Mouse (Mus musculus) liver, embryonic 12.5 days (tissue): ENCODE data around the gene Tnrc6a. TPM values are rescaled to one million over a fixed set of nuclear protein-coding genes. Genes with fewer than 3 reads are reported as not detected.
"Not testable (repeated sequence)": the region's sequence is repeated elsewhere in the genome, so short reads cannot be mapped to it uniquely, and the experiment has no call there.

Experiments
- ATAC-seq: fragments of 200-750 bp; cut with Nextera tagmentation; 2 replicates; pipeline ENCODE4 v1.8.0; 2017; ENCODE audit warnings: moderate number of reproducible peaks, mild to moderate bottlenecking, moderate library complexity
- H3K27ac ChIP-seq: fragments of 300-500 bp; sonication (generic); 2 replicates; pipeline ENCODE4 v1.5.1; 2016; ENCODE audit warnings: mild to moderate bottlenecking
- H3K27me3 ChIP-seq: fragments of 300-500 bp; sonication (generic); replicated peaks from 2 replicates; pipeline ENCODE4 v1.6.1; 2016; ENCODE audit warnings: mild to moderate bottlenecking, moderate library complexity
- H3K36me3 ChIP-seq: fragments of 300-500 bp; sonication (generic); 2 replicates; pipeline ENCODE4 v1.6.1; 2016; ENCODE audit warnings: mild to moderate bottlenecking, moderate library complexity
- H3K4me1 ChIP-seq: fragments of 300-500 bp; sonication (generic); 2 replicates; pipeline ENCODE4 v1.6.1; 2016
- H3K4me2 ChIP-seq: fragments of 300-500 bp; sonication (generic); 2 replicates; pipeline ENCODE4 v1.6.1; 2016; ENCODE audit warnings: mild to moderate bottlenecking, moderate library complexity
- H3K4me3 ChIP-seq: fragments of 300-500 bp; sonication (generic); 2 replicates; pipeline ENCODE4 v1.5.1; 2016; ENCODE audit warnings: mild to moderate bottlenecking, moderate library complexity
- H3K9ac ChIP-seq: fragments of 300-500 bp; sonication (generic); 2 replicates; pipeline ENCODE4 v1.6.1; 2016; ENCODE audit warnings: mild to moderate bottlenecking, moderate library complexity
- H3K9me3 ChIP-seq: fragments of 300-500 bp; sonication (generic); replicated peaks from 2 replicates; pipeline ENCODE4 v1.6.1; 2016; ENCODE audit warnings: mild to moderate bottlenecking, moderate library complexity
- WGBS: fragments of 180-500 bp; shearing (Covaris S2); methylation state at CpG from one replicate; pipeline ENCODE4 v1.1.7; 2016; ENCODE audit not compliant: insufficient replicate concordance; 5-methylcytosine and 5-hydroxymethylcytosine counted together
- polyA plus RNA-seq: library from polyadenylated mRNA; unstranded; fragments of >200 nt; fragmentation: Nextera tagmentation; extraction: Ambion mirVana; gene quantifications from 2 replicates; pipeline ENCODE4 v1.2.1, GENCODE M21; 2016

Gene Tnrc6a
- polyA plus RNA-seq: 24.7 and 29.8 TPM in 2 replicates

DNA sequence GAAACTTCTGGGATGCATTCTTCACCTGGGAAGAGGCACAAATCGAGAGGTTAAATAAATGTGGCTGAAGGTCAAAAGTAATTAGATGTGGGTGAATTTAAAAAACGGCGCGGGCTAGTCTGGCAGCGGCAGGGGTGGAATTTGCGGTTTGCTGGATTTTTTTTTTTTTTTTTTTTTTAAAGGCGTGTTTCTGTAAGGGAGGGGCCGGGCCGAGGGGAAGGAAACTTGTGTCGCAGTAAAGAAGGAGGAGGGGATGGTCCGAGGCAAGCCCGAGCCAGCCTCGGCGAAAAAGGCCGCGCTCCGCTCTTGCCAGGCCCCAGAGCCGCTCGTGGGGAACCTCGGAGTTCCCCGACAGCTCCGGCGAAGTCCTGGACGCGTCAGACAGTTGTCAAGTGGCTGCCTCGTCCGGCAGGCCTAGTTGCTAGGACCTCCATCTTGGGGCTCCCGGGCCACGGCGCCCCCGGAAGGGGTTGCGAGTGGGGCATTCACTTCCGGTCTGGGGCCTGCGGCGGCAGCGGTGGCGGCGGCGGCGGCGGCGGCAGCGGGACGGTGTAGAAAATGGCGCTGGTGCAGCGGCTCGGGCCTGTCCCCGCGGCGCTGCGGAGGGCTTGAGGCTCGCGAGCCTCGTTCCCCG is at the start of gene Tnrc6a:
Tnrc6a (plus strand) TSS at position 221 of the 634 bp plus-strand sequence.
- H3K4me3 ChIP-seq: peak within 1 kb of the TSS; percentile 92
- ATAC-seq: peak; percentile 95
- no peaks in the 10 kb centered on the region for H3K27me3 ChIP-seq
- peaks cover 37% of the 10 kb centered on the region for H3K4me1 ChIP-seq
- peak within 1 kb of the TSS; percentile 72 for H3K4me2 ChIP-seq
- H3K9me3 ChIP-seq: no peaks in the 10 kb centered on the region
- peak within 1 kb of the TSS; percentile 95 for H3K9ac ChIP-seq
- peaks cover 19% of the 10 kb centered on the region for H3K36me3 ChIP-seq
- H3K27ac ChIP-seq: peak within 1 kb of the TSS; percentile 91
- WGBS: 2% methylated on average over 53 of the region's 55 CpGs

DNA sequence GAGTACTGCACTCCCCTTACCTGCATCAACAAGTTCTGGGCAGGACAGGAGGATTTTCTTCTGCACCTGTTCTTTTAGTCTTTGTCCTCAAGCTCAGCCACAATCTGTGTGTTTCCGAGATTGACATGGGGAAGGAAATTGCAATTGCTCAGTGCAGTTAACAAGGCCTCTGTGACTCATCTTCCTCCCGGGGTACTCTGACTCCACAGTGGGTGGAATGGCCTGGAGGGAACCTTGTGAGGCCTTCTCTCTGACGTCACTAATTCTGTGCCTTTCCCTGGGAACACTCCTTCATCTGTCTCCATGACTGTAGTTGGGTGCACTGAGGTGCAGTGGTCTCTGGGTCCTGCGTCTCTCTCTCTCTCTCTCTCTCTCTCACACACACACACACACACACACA is 41.4 kb upstream of the Tnrc6a start:
- WGBS: 23% methylated on average over 4 of the region's 4 CpGs

DNA sequence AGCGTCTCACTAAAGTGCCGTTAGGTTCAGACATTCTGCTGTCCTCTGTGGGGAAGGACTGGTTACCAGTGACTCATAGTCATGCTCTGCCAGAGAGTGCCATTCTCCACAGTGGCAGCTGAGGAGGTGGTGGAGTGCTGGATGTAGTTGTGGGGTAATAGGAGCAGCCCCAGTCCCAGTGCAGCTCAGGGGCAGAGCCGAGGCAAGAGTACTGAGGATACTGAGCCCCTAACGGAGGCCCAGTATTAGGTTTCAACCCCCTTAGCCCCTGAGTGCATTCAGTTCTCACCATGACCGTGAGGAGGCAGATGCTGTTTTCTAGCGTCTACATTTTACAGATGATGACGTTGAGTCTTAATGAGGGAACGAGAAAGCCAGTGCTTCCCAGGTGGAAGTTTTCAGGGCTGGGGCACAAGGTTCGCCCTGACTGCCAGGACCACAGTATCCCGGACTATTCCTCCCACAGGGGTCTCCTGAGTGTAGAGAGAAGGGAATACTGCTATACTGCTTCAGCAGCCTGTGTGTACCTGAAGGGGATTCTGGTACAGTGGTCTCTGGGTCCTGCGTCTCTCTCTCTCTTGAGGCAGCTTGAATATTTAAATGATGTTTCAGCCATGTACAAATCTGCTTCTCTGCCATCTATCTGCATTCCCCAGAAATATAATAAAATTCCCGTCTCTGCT is 40.1 kb upstream of the Tnrc6a start:
- 37% methylated on average over 12 of the region's 12 CpGs for WGBS
- Histone ChIP-seq H3K36me3 (no peaks in the 10 kb centered on the region), H3K27me3 (no peaks in the 10 kb centered on the region), H3K27ac (no peak overlapping the region), H3K9ac (no peak overlapping the region), H3K4me3 (no peak overlapping the region), H3K4me1 (0 out of 2 replicates have a peak, but pooled peaks cover 6% of the 10 kb centered on the region), H3K4me2 (no peak overlapping the region), H3K9me3 (no peaks in the 10 kb centered on the region)
- ATAC-seq: no peak

More for the DNA sequence above, 41.4 kb upstream of the Tnrc6a start:
- Histone ChIP-seq H3K4me3 (no peak overlapping the region), H3K27ac (no peak overlapping the region), H3K4me1 (0 out of 2 replicates have a peak, but pooled peaks cover 6% of the 10 kb centered on the region), H3K27me3 (no peaks in the 10 kb centered on the region), H3K9ac (no peak overlapping the region), H3K36me3 (no peaks in the 10 kb centered on the region), H3K9me3 (no peaks in the 10 kb centered on the region), H3K4me2 (no peak overlapping the region)
- ATAC-seq: no peak

DNA sequence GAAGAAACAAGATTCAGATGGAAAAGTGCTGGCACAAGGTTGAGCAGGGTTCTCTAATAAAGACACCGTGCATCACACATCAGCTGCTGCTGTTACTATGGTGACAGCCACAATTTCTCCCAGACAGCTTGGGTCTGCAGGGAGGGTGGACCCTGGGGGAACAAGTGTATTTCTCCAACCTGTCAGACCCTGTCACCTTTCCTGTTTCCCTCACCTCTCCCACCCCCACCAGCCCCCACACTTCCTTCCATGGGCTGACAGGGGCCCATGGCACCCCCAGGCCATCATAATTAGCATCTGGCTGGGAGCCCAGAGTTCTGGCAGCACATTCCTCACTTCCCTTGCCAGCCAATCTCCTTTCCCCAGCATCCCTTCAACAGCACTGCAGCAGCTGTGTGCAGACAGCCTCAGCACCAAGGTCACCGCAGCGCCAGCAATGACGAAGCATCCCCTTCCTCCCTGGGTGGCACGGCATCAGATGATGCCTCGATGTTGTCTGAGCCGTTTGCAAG is 39.4 kb upstream of the Tnrc6a start:
- ATAC-seq: no peak
- 0 out of 2 replicates have a peak, but pooled peaks cover 6% of the 10 kb centered on the region for H3K4me1 ChIP-seq
- no peak overlapping the region for H3K27ac ChIP-seq
- H3K9me3 ChIP-seq: no peaks in the 10 kb centered on the region
- H3K4me2 ChIP-seq: peak overlapping the region; percentile 23
- H3K9ac ChIP-seq: no peak overlapping the region
- H3K36me3 ChIP-seq: no peaks in the 10 kb centered on the region
- H3K4me3 ChIP-seq: no peak overlapping the region
- H3K27me3 ChIP-seq: no peaks in the 10 kb centered on the region
- 11% methylated on average over 7 of the region's 7 CpGs for WGBS

DNA sequence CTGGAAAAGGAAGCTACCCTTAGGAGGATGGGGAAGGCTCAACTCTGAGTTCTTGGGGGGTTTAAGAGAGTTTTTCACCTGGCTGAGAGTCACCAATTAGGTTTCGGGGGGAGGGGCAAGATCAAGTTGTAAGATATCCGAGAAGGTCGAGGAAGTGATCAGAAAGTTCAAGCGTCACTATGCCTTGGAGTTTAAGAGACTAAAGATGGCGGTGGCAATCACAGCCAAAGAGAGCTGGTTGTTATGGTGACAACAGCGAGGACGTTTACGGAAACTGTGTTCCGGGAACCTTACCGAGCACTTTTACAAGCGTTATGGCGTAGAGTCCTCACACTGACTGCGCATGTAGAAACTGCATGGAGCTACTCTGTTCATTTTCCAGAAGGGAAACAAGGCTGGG is 39.0 kb upstream of the Tnrc6a start:
- Histone ChIP-seq H3K27ac (no peak overlapping the region), H3K4me1 (0 out of 2 replicates have a peak, but pooled peaks cover 6% of the 10 kb centered on the region), H3K27me3 (no peaks in the 10 kb centered on the region), H3K9me3 (no peaks in the 10 kb centered on the region), H3K9ac (no peak overlapping the region), H3K4me2 (peak overlapping the region; percentile 23), H3K4me3 (no peak overlapping the region), H3K36me3 (no peaks in the 10 kb centered on the region)
- 23% methylated on average over 13 of the region's 13 CpGs for WGBS
- ATAC-seq: no peak

DNA sequence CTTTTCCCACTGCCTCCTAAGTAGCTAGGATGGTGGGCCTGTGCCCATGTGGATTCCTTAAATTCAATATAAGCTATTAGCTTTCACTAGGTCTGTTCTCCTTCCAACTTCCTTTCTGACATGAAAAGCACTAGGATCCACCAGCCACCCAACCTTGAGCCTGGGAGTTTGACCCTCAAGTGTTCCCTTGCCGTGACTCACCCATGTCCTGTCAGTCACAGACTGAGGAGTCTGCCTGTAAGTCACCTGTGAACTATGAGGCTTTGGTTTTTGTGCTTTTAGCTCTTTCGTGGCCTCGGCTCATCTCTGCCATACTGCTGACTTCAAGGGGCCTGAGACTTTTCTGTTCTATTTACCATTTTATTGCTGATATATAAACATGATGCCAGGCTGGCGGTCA is 34.8 kb upstream of the Tnrc6a start:
- ATAC-seq: no peak
- H3K27ac ChIP-seq: no peak overlapping the region
- no peak overlapping the region for H3K4me2 ChIP-seq
- no peak overlapping the region for H3K4me3 ChIP-seq
- H3K36me3 ChIP-seq: no peaks in the 10 kb centered on the region
- H3K27me3 ChIP-seq: no peaks in the 10 kb centered on the region
- no peaks in the 10 kb centered on the region for H3K9me3 ChIP-seq
- no peak overlapping the region for H3K9ac ChIP-seq
- WGBS: 76% methylated on average over 4 of the region's 4 CpGs
- 0 out of 2 replicates have a peak, but pooled peaks cover 6% of the 10 kb centered on the region for H3K4me1 ChIP-seq

DNA sequence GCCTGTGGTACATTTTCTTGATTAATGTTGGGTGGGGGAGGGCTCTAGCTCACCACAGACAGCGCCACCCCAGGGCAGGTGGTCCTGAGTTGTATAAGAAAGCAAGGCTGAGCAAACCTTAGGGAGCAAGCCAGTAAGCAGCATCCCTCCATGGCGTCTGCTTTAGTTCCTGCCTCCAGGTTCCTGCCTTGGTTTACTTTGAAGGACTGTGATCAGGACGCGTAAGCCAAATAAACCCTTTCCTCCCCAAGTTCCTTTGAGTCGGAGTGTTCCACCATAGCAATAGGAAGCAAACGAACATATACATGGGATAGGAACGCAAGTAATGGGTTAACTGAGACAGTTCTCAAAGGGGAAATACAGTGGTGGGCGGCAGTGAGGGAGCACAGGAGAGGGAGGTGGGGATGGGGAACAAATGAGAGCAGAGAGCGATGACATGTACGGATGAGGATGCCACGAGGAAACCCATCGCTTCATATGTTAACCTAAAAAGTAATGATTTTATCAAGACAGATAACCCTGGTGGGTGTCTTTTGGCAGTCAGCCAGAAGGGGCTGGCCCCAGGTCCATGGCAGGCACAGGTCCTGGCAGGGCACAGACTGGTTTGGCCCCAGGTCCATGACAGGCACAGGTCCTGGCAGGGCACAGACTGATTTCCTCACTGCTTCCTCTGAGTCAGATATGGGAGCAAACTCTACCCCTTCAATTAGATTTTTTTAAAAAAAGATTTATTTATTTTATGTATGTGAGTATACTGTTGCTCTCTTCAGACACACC is 27.2 kb upstream of the Tnrc6a start:
- Histone ChIP-seq H3K4me1 (no peaks in the 10 kb centered on the region), H3K27ac (no peak overlapping the region), H3K9ac (no peak overlapping the region), H3K4me2 (no peak overlapping the region), H3K4me3 (no peak overlapping the region), H3K27me3 (no peaks in the 10 kb centered on the region), H3K36me3 (no peaks in the 10 kb centered on the region), H3K9me3 (no peaks in the 10 kb centered on the region)
- 79% methylated on average over 12 of the region's 12 CpGs for WGBS
- no peak for ATAC-seq

DNA sequence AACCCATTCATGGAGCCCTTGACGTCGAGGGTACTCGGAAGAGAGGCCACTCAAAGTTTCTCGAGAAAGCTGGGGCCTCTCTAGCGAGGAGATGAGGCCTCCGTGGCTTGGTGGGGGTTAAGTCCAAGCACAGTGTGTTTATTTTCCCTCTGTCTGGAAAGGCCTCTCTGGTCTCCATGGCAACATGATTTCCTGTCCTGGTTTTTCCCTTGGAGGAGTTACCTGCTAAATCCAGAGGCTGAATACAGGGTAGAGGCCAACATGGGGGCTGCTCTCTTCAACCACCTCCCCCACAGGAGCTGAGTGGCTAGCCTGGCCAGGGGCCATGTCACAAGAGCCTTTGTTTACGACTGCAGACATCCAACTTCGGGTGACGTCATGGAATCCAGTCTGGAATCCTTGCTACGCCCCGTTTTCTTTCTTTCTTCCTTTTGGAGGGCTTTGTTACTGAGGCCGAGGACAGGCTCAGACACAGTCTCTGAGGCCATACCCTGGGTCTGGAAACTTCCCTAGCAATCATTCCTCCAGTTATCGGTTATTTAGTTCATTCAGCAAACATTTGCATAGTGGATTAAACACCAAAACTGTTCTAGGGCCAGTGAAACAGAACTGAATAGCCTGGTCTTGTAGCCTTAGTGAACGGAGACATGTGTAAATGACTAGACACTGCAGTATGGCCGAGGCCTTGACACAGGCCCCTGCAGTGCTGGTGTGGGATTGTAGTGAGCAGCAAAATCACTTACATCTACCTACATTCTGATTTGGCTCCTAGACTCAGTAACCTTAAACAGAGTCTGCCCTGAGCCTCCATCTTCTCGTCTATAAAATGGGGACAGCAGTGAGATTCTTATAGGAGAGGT is 25.6 kb upstream of the Tnrc6a start:
- no peak overlapping the region for H3K4me3 ChIP-seq
- no peak overlapping the region for H3K9ac ChIP-seq
- H3K4me2 ChIP-seq: no peak overlapping the region
- no peaks in the 10 kb centered on the region for H3K4me1 ChIP-seq
- peak; percentile 72 for ATAC-seq
- H3K27me3 ChIP-seq: no peaks in the 10 kb centered on the region
- no peaks in the 10 kb centered on the region for H3K36me3 ChIP-seq
- H3K27ac ChIP-seq: peak overlapping the region; percentile 72
- no peaks in the 10 kb centered on the region for H3K9me3 ChIP-seq
- 46% methylated on average over 16 of the region's 16 CpGs for WGBS

DNA sequence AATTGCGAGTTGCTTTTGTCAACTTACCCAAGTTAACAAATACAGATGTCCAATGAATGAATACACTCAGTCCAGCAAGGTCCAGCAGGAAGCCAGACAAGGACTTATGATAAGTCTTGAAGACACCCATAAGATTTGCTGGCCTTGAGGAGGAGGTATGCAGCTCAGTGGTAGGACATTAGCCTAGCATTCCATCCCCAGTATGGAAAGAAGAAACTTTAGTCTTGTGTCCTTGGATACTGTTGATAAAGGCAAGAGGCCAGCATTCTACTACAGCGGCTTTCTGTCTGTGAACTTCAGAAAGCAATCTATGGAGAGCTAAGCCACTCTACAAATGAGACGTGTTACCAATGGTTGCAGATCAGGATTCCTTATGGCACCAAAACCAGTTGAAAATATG is 22.4 kb upstream of the Tnrc6a start:
- Histone ChIP-seq H3K4me3 (no peak overlapping the region), H3K27ac (no peak overlapping the region), H3K9me3 (no peaks in the 10 kb centered on the region), H3K36me3 (no peaks in the 10 kb centered on the region), H3K4me1 (no peaks in the 10 kb centered on the region), H3K4me2 (no peak overlapping the region), H3K27me3 (no peaks in the 10 kb centered on the region), H3K9ac (no peak overlapping the region)
- WGBS: 75% methylated on average over 3 of the region's 3 CpGs
- ATAC-seq: no peak

DNA sequence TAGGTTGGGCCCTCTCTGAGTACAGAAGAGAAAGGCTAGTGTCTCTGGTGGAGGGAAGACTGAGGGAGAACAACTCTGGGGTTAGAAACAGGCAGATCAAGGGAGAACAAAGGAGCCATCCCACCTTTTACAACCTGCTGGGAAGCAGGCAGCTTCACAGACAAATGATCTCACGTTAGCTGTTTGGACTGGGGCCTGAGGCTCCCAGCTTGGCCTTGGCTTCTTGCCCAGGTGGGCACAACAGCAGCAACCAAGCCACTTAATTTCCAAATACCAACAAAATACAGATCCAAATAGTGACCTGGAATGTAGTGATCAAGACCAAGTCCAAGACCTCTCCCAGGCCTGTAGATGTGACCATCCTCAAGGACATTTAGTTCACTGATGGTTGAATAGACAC is 18.3 kb upstream of the Tnrc6a start:
- H3K27ac ChIP-seq, ATAC-seq, H3K4me3 ChIP-seq, H3K36me3 ChIP-seq, H3K9me3 ChIP-seq, H3K4me2 ChIP-seq, H3K27me3 ChIP-seq, H3K9ac ChIP-seq: not testable (repeated sequence)
- WGBS: 75% methylated on average over 1 of the region's 1 CpGs
- peaks cover 22% of the 10 kb centered on the region for H3K4me1 ChIP-seq

DNA sequence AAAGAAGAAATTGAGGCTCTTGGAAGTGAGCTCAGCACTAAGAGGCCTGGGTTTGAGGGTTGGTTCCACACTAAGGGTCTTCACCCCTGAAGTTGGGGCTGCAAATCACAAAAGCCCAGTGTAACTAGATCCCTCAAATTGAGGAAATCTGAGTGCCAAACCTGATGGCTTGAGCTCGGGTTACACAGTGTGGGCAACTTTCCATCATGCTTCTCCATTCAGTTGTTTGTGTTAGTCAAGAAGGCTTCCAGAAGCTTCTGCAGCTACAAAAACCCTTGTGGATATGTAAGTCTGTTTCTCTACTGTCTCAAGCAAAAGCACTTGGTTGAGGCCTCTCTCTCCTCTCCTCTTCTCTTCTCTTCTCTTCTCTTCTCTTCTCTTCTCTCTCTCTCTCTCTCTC is 17.8 kb upstream of the Tnrc6a start:
- WGBS: 53% methylated on average over 1 of the region's 1 CpGs
- Histone ChIP-seq H3K36me3 (no peaks in the 10 kb centered on the region), H3K9me3 (no peaks in the 10 kb centered on the region), H3K9ac (no peak overlapping the region), H3K27ac (no peak overlapping the region), H3K27me3 (no peaks in the 10 kb centered on the region), H3K4me1 (peaks cover 24% of the 10 kb centered on the region), H3K4me2 (no peak overlapping the region), H3K4me3 (no peak overlapping the region)
- no peak for ATAC-seq
